Mouse (Mus musculus): ENCODE results near the gene Pygo2. TPM values are rescaled to one million over a fixed set of nuclear protein-coding genes. Genes with fewer than 3 reads are reported as not detected.
A peak's percentile ranks its signal among the peaks of the same experiment; 100 is the strongest.

Pygo2 gene
- 10 to 100 TPM in 1 of 2 experiments, 1 to 10 TPM in 1; 7.8 to 11.6 TPM for total RNA-seq (2021)
- long read RNA-seq, experiment 1, transcript Pygo2-201 (3 exons, 3,198 nt) = major isoform, 6 of 12 reads
- long read RNA-seq, experiment 1, partial matches to known transcripts = 0 of 12 reads
- long read RNA-seq, experiment 1, other reads (novel, unspliced or antisense) = 6 of 12 reads
- long read RNA-seq, experiment 2, transcript Pygo2-201 (3 exons, 3,198 nt) = major isoform, 8 of 21 reads
- long read RNA-seq, experiment 2, partial matches to known transcripts = 0 of 21 reads
- long read RNA-seq, experiment 2, other reads (novel, unspliced or antisense) = 10 of 21 reads

GRCm38 (mm10) chr3:89430171-89431159, at the start of gene Pygo2:
TSS of gene Pygo2 (plus strand) at chr3:89430214.
- DNase-seq (ENCODE audit: low spot score) = peak; percentile 95

GRCm38 (mm10) chr3:89380291-89380690, 49.7 kb upstream of the Pygo2 start:
- DNase-seq (ENCODE audit: low spot score) = no peak

GRCm38 (mm10) chr3:89380711-89381110, 49.3 kb upstream of the Pygo2 start:
- DNase-seq (ENCODE audit: low spot score) = no peak

- DNase-seq (ENCODE audit: low spot score) = no peak
Observed at GRCm38 (mm10) chr3:89381233-89381632, 48.8 kb upstream of the Pygo2 start.

GRCm38 (mm10) chr3:89382033-89382882, 47.8 kb upstream of the Pygo2 start:
- no peak for DNase-seq (ENCODE audit: low spot score)

GRCm38 (mm10) chr3:89382950-89383349, 47.1 kb upstream of the Pygo2 start:
- DNase-seq (ENCODE audit: low spot score) = no peak

- DNase-seq (ENCODE audit: low spot score) = no peak
Observed at GRCm38 (mm10) chr3:89383651-89384255, 46.3 kb upstream of the Pygo2 start.

GRCm38 (mm10) chr3:89384331-89385076, 45.5 kb upstream of the Pygo2 start:
- no peak for DNase-seq (ENCODE audit: low spot score)

- no peak for DNase-seq (ENCODE audit: low spot score)
Observed at GRCm38 (mm10) chr3:89385451-89385850, 44.6 kb upstream of the Pygo2 start.

GRCm38 (mm10) chr3:89386438-89387420, 43.3 kb upstream of the Pygo2 start:
- no peak for DNase-seq (ENCODE audit: low spot score)

- no peak for DNase-seq (ENCODE audit: low spot score)
Observed at GRCm38 (mm10) chr3:89387632-89388031, 42.4 kb upstream of the Pygo2 start.

- peak; percentile 73 for DNase-seq (ENCODE audit: low spot score)
Observed at GRCm38 (mm10) chr3:89388134-89388881, 41.7 kb upstream of the Pygo2 start.

- no peak for DNase-seq (ENCODE audit: low spot score)
Observed at GRCm38 (mm10) chr3:89388901-89389740, 40.9 kb upstream of the Pygo2 start.

- DNase-seq (ENCODE audit: low spot score) = peak; percentile 66
Observed at GRCm38 (mm10) chr3:89390111-89390515, 39.9 kb upstream of the Pygo2 start.

- DNase-seq (ENCODE audit: low spot score) = no peak
Observed at GRCm38 (mm10) chr3:89390699-89391662, 39.0 kb upstream of the Pygo2 start.
